Mouse (Mus musculus): ENCODE data around the gene Ahdc1. TPM values are rescaled to one million over a fixed set of nuclear protein-coding genes. Genes with fewer than 3 reads are reported as not detected.

Ahdc1 gene
- total and polyA plus RNA-seq, 3 experiments: 1.6 to 19.9 (median 8.4) TPM

- Histone ChIP-seq H3K9me3 (replicated peaks; ENCODE audit: low read length) (no peaks in the 10 kb centered on the region), H3K4me2 (ENCODE audit: insufficient read depth, low read depth, poor library complexity, severe bottlenecking) (peak overlapping the region; percentile 97), H3K36me3 (replicated peaks in 1 of 2; ENCODE audit: control insufficient read depth in 1 of 2, insufficient read depth in 1 of 2, low read length in 1 of 2) (peaks cover 0 to 19% of the 10 kb centered on the region in 2 experiments), H3K79me2 (replicated peaks; ENCODE audit: control insufficient read depth, extremely low read depth, insufficient read depth, poor library complexity, severe bottlenecking) (peaks cover 3% of the 10 kb centered on the region; the same call in 1 of the 2 replicates), H3K9ac (ENCODE audit: insufficient read depth, low read depth) (peak overlapping the region; percentile 25), H3K27ac (ENCODE audit: insufficient read depth, low read depth) (no peak overlapping the region), H3K4me3 (replicated peaks in 1 of 3; ENCODE audit: low read depth in 2 of 3, low read length in 2 of 3, poor library complexity in 1 of 3) (peak overlapping the region; percentile 56 to 85 (median 78)), H3K27me3 (replicated peaks) (peaks cover 16% of the 10 kb centered on the region), H3K4me1 (ENCODE audit: control insufficient read depth in 1 of 2, insufficient read depth in 2 of 2) (peaks cover 12 to 41% of the 10 kb centered on the region in 2 experiments)
- TF ChIP-seq MXI1 (IDR thresholded peaks at IDR 0.05; ENCODE audit: low read depth, low read length) (no peak), SIN3A (IDR thresholded peaks at IDR 0.05; ENCODE audit: low read length) (0 out of 2 replicates have a peak, but pooled peaks have one; percentile 31)
- DNase-seq (ENCODE audit: extremely low read depth): peak; percentile 25
- dilution Hi-C loops (cut with MboI; ENCODE audit: extremely low pct_ligation_motif_present, extremely low pct_unique_long_range_greater_than_20kb, low sequenced_read_pairs) (no loop called here), in situ Hi-C loops (cut with MboI; ENCODE audit: low pct_ligation_motif_present, low pct_unique_long_range_greater_than_20kb, low sequenced_read_pairs) (loop anchor here (5.0 to 10.0 kb wide), 2 partner anchors 34 to 192 kb away; no protein-coding TSS in a partner anchor)
These were observed 1.8 kb downstream of the Ahdc1 start for GRCm38 (mm10) chr4:133012776-133013265.

DNA sequence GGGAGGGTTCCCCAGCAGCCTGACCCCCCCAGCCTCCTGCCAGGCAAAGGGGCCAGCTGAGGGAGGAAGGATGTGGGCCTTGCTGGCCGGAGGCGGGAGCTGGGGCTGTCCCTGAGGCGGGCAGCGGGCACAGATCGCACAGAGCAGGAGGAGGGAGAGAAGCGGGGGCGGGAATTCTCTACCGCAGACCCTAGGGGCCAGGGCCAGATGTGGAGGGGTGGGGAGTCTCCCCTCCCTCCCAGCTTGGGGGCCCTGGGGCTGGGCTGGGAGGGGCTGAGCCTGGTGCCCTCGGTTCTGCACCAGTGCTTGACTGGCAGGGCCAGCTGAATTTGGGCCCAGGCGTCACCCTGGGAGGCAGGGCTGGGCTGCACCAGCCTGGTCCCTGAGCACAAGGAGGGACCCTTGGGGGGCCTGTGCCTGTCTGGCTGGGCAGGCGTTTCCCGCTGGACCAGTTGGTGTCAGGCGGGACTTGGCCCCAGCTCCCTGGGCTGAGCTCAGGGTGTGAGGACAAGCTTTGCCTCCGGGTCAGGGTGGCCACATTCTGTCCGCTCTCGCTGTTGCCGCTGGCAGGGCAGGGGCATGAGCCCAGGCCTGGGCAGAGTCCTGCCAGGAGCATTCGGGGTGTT, 2.3 kb downstream of the Ahdc1 start:
- TF ChIP-seq TCF12 (IDR thresholded peaks at IDR 0.05; ENCODE audit: low read depth, low read length): peak; percentile 65; the same call in 1 of the 2 replicates
- TF ChIP-seq JUND (conservative IDR thresholded peaks at IDR 0.05; ENCODE audit: low read depth, low read length): no peak
- TF ChIP-seq MAZ (IDR thresholded peaks at IDR 0.05; ENCODE audit: low read depth, low read length): peak; percentile 82
- 0 out of 2 replicates have a peak, but pooled peaks have one; percentile 31 for TF ChIP-seq ETS1 (conservative IDR thresholded peaks at IDR 0.05; ENCODE audit: low read depth, low read length)
- TF ChIP-seq ZC3H11A (IDR thresholded peaks at IDR 0.05; ENCODE audit: low read depth, low read length): no peak
- no peak for TF ChIP-seq JUN (IDR thresholded peaks at IDR 0.05; ENCODE audit: insufficient read depth, low read depth, low read length)
- TF ChIP-seq IRF4 (IDR thresholded peaks at IDR 0.05; ENCODE audit: low read depth, low read length): peak; percentile 41; the same call in 1 of the 2 replicates
- in situ Hi-C loops (cut with MboI; ENCODE audit: low pct_ligation_motif_present, low pct_unique_long_range_greater_than_20kb, low sequenced_read_pairs): loop anchor here (5.0 to 10.0 kb wide), 2 partner anchors 34 to 191 kb away; no protein-coding TSS in a partner anchor
- Histone ChIP-seq H3K9ac (ENCODE audit: insufficient read depth, low read depth) (peak overlapping the region; percentile 25; the same call in 1 of the 2 replicates), H3K4me1 (ENCODE audit: control insufficient read depth in 1 of 2, insufficient read depth in 2 of 2) (peaks cover 12 to 46% of the 10 kb centered on the region in 2 experiments), H3K4me2 (ENCODE audit: insufficient read depth, low read depth, poor library complexity, severe bottlenecking) (peak overlapping the region; percentile 97), H3K27ac (ENCODE audit: insufficient read depth, low read depth) (peak overlapping the region; percentile 14; the same call in 1 of the 2 replicates), H3K79me2 (replicated peaks; ENCODE audit: control insufficient read depth, extremely low read depth, insufficient read depth, poor library complexity, severe bottlenecking) (peaks cover 3% of the 10 kb centered on the region; the same call in 1 of the 2 replicates), H3K36me3 (replicated peaks in 1 of 2; ENCODE audit: control insufficient read depth in 1 of 2, insufficient read depth in 1 of 2, low read length in 1 of 2) (peaks cover 0 to 24% of the 10 kb centered on the region in 2 experiments), H3K4me3 (replicated peaks in 1 of 3; ENCODE audit: low read depth in 2 of 3, low read length in 2 of 3, poor library complexity in 1 of 3) (peak overlapping the region; percentile 56 to 85 (median 78)), H3K9me3 (replicated peaks; ENCODE audit: low read length) (no peaks in the 10 kb centered on the region), H3K27me3 (replicated peaks) (peaks cover 16% of the 10 kb centered on the region)
- peak; percentile 50 for DNase-seq (ENCODE audit: extremely low read depth)
- dilution Hi-C loops (cut with MboI; ENCODE audit: extremely low pct_ligation_motif_present, extremely low pct_unique_long_range_greater_than_20kb, low sequenced_read_pairs): no loop called here

DNA sequence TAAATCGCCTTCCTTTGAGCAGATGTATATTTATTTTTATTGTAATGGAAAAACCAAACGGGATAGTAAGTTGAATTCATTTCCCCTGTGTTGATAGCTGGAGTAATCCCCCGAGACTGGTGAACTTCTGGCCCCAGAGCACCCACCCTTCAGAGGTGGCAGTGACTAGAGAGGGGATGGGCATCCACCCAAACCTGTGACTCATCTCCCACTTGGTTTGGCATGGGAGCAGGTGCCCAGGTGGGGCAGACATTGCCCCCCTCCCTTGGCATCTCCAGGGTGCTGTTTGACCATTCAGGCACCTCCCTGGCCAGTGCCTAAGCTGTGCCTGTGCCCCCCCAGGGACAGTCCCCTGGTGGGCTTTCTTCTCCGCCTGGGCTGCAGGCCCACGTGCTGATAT, 3.0 kb downstream of the Ahdc1 start:
- Histone ChIP-seq H3K4me1 (ENCODE audit: control insufficient read depth in 1 of 2, insufficient read depth in 2 of 2) (peaks cover 12 to 50% of the 10 kb centered on the region in 2 experiments), H3K4me2 (ENCODE audit: insufficient read depth, low read depth, poor library complexity, severe bottlenecking) (no peak overlapping the region), H3K36me3 (replicated peaks in 1 of 2; ENCODE audit: control insufficient read depth in 1 of 2, insufficient read depth in 1 of 2, low read length in 1 of 2) (peaks cover 0 to 30% of the 10 kb centered on the region in 2 experiments), H3K27ac (ENCODE audit: insufficient read depth, low read depth) (no peak overlapping the region), H3K9me3 (replicated peaks; ENCODE audit: low read length) (no peaks in the 10 kb centered on the region), H3K4me3 (replicated peaks in 1 of 3; ENCODE audit: low read depth in 2 of 3, low read length in 2 of 3, poor library complexity in 1 of 3) (peak overlapping the region in 2 of 3 experiments; percentile 30 to 34), H3K9ac (ENCODE audit: insufficient read depth, low read depth) (no peak overlapping the region), H3K27me3 (replicated peaks) (peaks cover 16% of the 10 kb centered on the region), H3K79me2 (replicated peaks; ENCODE audit: control insufficient read depth, extremely low read depth, insufficient read depth, poor library complexity, severe bottlenecking) (peaks cover 3% of the 10 kb centered on the region; the same call in 1 of the 2 replicates)
- in situ Hi-C loops (cut with MboI; ENCODE audit: low pct_ligation_motif_present, low pct_unique_long_range_greater_than_20kb, low sequenced_read_pairs) (loop anchor here (5.0 to 10.0 kb wide), 2 partner anchors 33 to 191 kb away; no protein-coding TSS in a partner anchor), dilution Hi-C loops (cut with MboI; ENCODE audit: extremely low pct_ligation_motif_present, extremely low pct_unique_long_range_greater_than_20kb, low sequenced_read_pairs) (no loop called here)
- DNase-seq (ENCODE audit: extremely low read depth): peak; percentile 27
- TF ChIP-seq USF1 (IDR thresholded peaks at IDR 0.05; ENCODE audit: low read depth, low read length) (no peak), RAD21 (IDR thresholded peaks at IDR 0.05; ENCODE audit: low read depth, low read length) (no peak), EP300 (IDR thresholded peaks at IDR 0.05; ENCODE audit: low read length) (no peak), NRF1 (IDR thresholded peaks at IDR 0.05; ENCODE audit: low read depth, low read length) (no peak), ZMIZ1 (IDR thresholded peaks at IDR 0.05; ENCODE audit: low read depth, low read length) (no peak), BHLHE40 (IDR thresholded peaks at IDR 0.05; ENCODE audit: low read depth, low read length) (no peak), CHD1 (IDR thresholded peaks at IDR 0.05; ENCODE audit: low read depth, low read length) (no peak), HCFC1 (IDR thresholded peaks at IDR 0.05; ENCODE audit: low read depth, low read length) (no peak), ZNF384 (IDR thresholded peaks at IDR 0.05; ENCODE audit: low read depth, low read length) (no peak), JUND (conservative IDR thresholded peaks at IDR 0.05; ENCODE audit: low read depth, low read length) (no peak), POLR2A (IDR thresholded peaks at IDR 0.05; ENCODE audit: low read depth, low read length) (no peak), MXI1 (IDR thresholded peaks at IDR 0.05; ENCODE audit: low read depth, low read length) (no peak), UBTF (IDR thresholded peaks at IDR 0.05; ENCODE audit: low read depth, low read length) (no peak), ZKSCAN1 (IDR thresholded peaks at IDR 0.05; ENCODE audit: borderline replicate concordance, low read depth, low read length) (no peak), GABPA (IDR thresholded peaks at IDR 0.05; ENCODE audit: insufficient replicate concordance, low read depth, low read length) (no peak)
